In genomic region chr14:105815281-105815680, GRCm38 (mm10) we compare ENCODE assay signal across 8 mouse cellular contexts.
A peak's percentile ranks its signal among the peaks of the same experiment; 100 is the strongest.
DNase-seq lines count a peak whose midpoint lies in the region; ATAC-seq lines count a peak whose summit lies in the region.

No protein-coding gene starts in this region.

- no peaks in the 10 kb centered on the region for H3K36me3 ChIP-seq in forebrain, embryonic 11.5 days (ENCODE audit: control insufficient read depth, insufficient read depth, low read length)
- no peaks in the 10 kb centered on the region for H3K36me3 ChIP-seq in kidney, embryonic 16.5 days (ENCODE audit: insufficient read depth, low read length)
- H3K36me3 ChIP-seq in midbrain, embryonic 14.5 days (ENCODE audit: control insufficient read depth, insufficient read depth, low read length): no peaks in the 10 kb centered on the region

- H3K9ac ChIP-seq in forebrain, embryonic 11.5 days (ENCODE audit: low read length): no peak overlapping the region
- H3K9ac ChIP-seq in kidney, embryonic 16.5 days (replicated peaks; ENCODE audit: low read length): peak overlapping the region; percentile 35; the same call in 1 of the 2 replicates
- H3K9ac ChIP-seq in midbrain, embryonic 14.5 days (replicated peaks; ENCODE audit: low read length): peak overlapping the region; percentile 24; the same call in 1 of the 2 replicates

- WGBS in forebrain, embryonic 11.5 days: 14% methylated on average over 12 of the region's 12 CpGs
- WGBS in kidney, embryonic 16.5 days: under 1% methylated on average over 12 of the region's 12 CpGs
- 3% methylated on average over 12 of the region's 12 CpGs for WGBS in midbrain, embryonic 14.5 days

- peak overlapping the region; percentile 16 for H3K4me3 ChIP-seq in forebrain, embryonic 11.5 days (ENCODE audit: low read depth, low read length)
- peak overlapping the region; percentile 38 for H3K4me3 ChIP-seq in kidney, embryonic 16.5 days (ENCODE audit: low read length)
- peak overlapping the region; percentile 29 for H3K4me3 ChIP-seq in midbrain, embryonic 14.5 days (replicated peaks; ENCODE audit: low read depth, low read length)

- no peaks in the 10 kb centered on the region for H3K9me3 ChIP-seq in forebrain, embryonic 11.5 days (ENCODE audit: control insufficient read depth, low read length)
- H3K9me3 ChIP-seq in kidney, embryonic 16.5 days (ENCODE audit: low read length): no peaks in the 10 kb centered on the region
- no peaks in the 10 kb centered on the region for H3K9me3 ChIP-seq in midbrain, embryonic 14.5 days (ENCODE audit: control insufficient read depth, low read length)

- peak; percentile 7 to 16 for DNase-seq in layer of hippocampus, postnatal 10 days (ENCODE audit: low spot score in 2 of 2)
- no peak for DNase-seq in layer of hippocampus, adult 8-10 months (ENCODE audit: low spot score in 2 of 2)
- peak; percentile 56 for DNase-seq in forebrain, embryonic 11.5 days (ENCODE audit: low spot score)
- peak; percentile 50 for DNase-seq in midbrain, embryonic 14.5 days
- no peak for DNase-seq in thymus, postnatal 36 days
- DNase-seq in right cerebral cortex, postnatal 10 days (ENCODE audit: low spot score in 2 of 2): no peak
- no peak for DNase-seq in testis, postnatal 14 days (ENCODE audit: low spot score)

- no peaks in the 10 kb centered on the region; the same call in 1 of the 2 replicates for H3K27me3 ChIP-seq in forebrain, embryonic 11.5 days (ENCODE audit: control insufficient read depth, insufficient read depth, low read length)
- no peaks in the 10 kb centered on the region for H3K27me3 ChIP-seq in kidney, embryonic 16.5 days (ENCODE audit: insufficient read depth, low read length)
- no peaks in the 10 kb centered on the region for H3K27me3 ChIP-seq in midbrain, embryonic 14.5 days (ENCODE audit: control insufficient read depth, insufficient read depth, low read length)

- ATAC-seq in forebrain, embryonic 11.5 days (replicated peaks; ENCODE audit: low FRiP score): peak; percentile 78
- peak; percentile 84 for ATAC-seq in kidney, embryonic 16.5 days (ENCODE audit: low FRiP score, low TSS enrichment)
- no peak for ATAC-seq in midbrain, embryonic 14.5 days (ENCODE audit: low FRiP score, low TSS enrichment)

- H3K4me1 ChIP-seq in forebrain, embryonic 11.5 days (replicated peaks; ENCODE audit: control insufficient read depth, insufficient read depth, low read length): no peaks in the 10 kb centered on the region; the same call in 1 of the 2 replicates
- H3K4me1 ChIP-seq in kidney, embryonic 16.5 days (ENCODE audit: insufficient read depth, low read length): peaks cover 18% of the 10 kb centered on the region
- peaks cover 4% of the 10 kb centered on the region; the same call in 1 of the 2 replicates for H3K4me1 ChIP-seq in midbrain, embryonic 14.5 days (ENCODE audit: control insufficient read depth, insufficient read depth, low read length)

- 0 out of 2 replicates have a peak overlapping the region, but pooled peaks have one; percentile 18 for H3K27ac ChIP-seq in forebrain, embryonic 11.5 days (ENCODE audit: low read depth, low read length)
- H3K27ac ChIP-seq in kidney, embryonic 16.5 days (ENCODE audit: low read length): peak overlapping the region; percentile 69; the same call in 1 of the 2 replicates
- H3K27ac ChIP-seq in midbrain, embryonic 14.5 days (replicated peaks; ENCODE audit: low read depth, low read length): no peak overlapping the region

- peak overlapping the region; percentile 41 for H3K4me2 ChIP-seq in forebrain, embryonic 11.5 days (ENCODE audit: low read depth, low read length, severe bottlenecking)
- peak overlapping the region; percentile 63 for H3K4me2 ChIP-seq in kidney, embryonic 16.5 days (replicated peaks; ENCODE audit: low read depth, low read length)
- H3K4me2 ChIP-seq in midbrain, embryonic 14.5 days (ENCODE audit: low read length): peak overlapping the region; percentile 54

Comparison
In these comparisons a context has a peak if more than half of its experiments do, and no peak if none do; other contexts are left out.
1. DNase-seq: peak in layer of hippocampus, postnatal 10 days (2 of 2), forebrain, embryonic 11.5 days (single experiment) and midbrain, embryonic 14.5 days (single experiment); none in layer of hippocampus, adult 8-10 months (0 of 2), thymus, postnatal 36 days (0 of 2), right cerebral cortex, postnatal 10 days (0 of 2) and testis, postnatal 14 days (single experiment).
2. Peak in every context shown above with its lines, with median percentiles within 50 percentile points of each other: H3K4me2 ChIP-seq and H3K4me3 ChIP-seq.